Mouse (Mus musculus) CH12.LX (cell line): Measurements from ENCODE around the gene Col5a1. TPM values are rescaled to one million over a fixed set of nuclear protein-coding genes. Genes with fewer than 3 reads are reported as not detected.

Experiments used
- DNase-seq: peaks from one replicate; pipeline ENCODE4 v3.0.0-alpha.2; 2013; ENCODE audit errors: extremely low read depth
- H3K27ac ChIP-seq: 2 replicates; pipeline ENCODE4 v1.5.1; 2012; ENCODE audit warnings: low read depth, mild to moderate bottlenecking, control low read depth, moderate library complexity; ENCODE audit not compliant: insufficient read depth
- H3K27me3 ChIP-seq: replicated peaks from 2 replicates; pipeline ENCODE3; 2012; ENCODE audit warnings: inconsistent platforms
- H3K36me3 ChIP-seq, 2 experiments: replicated peaks in 1 of 2; 2 replicates each; pipeline versions ENCODE3 to v1.6.1; 2012; ENCODE audit warnings: inconsistent platforms in 1 of 2, low read length in 1 of 2, mild to moderate bottlenecking in 1 of 2, mixed read lengths in 1 of 2, moderate library complexity in 1 of 2; ENCODE audit not compliant: control insufficient read depth in 1 of 2, insufficient read depth in 1 of 2
- H3K4me1 ChIP-seq, 2 experiments: 2 replicates each; pipeline ENCODE4 v1.6.1; 2012; ENCODE audit warnings: inconsistent platforms in 1 of 2, moderate library complexity in 1 of 2; ENCODE audit not compliant: insufficient read depth in 2 of 2, control insufficient read depth in 1 of 2
- H3K4me2 ChIP-seq: 2 replicates; pipeline ENCODE4 v1.6.1; 2012; ENCODE audit warnings: low read depth, mild to moderate bottlenecking, control low read depth; ENCODE audit not compliant: poor library complexity, insufficient read depth, severe bottlenecking
- H3K4me3 ChIP-seq, 3 experiments: fragments of 150-350 bp in 1 of 3; sonication (generic) in 1 of 3; replicated peaks in 1 of 3; 2 replicates each; pipeline versions ENCODE3 to v1.5.1; 2011 to 2012; ENCODE audit warnings: low read depth in 2 of 3, low read length in 2 of 3, mild to moderate bottlenecking in 2 of 3, moderate library complexity in 2 of 3, control low read depth in 1 of 3, improper control_type of control experiment in 1 of 3, inconsistent platforms in 1 of 3, mixed read lengths in 1 of 3; ENCODE audit not compliant: poor library complexity in 1 of 3
- H3K79me2 ChIP-seq: replicated peaks from 2 replicates; pipeline ENCODE4 v1.6.1; 2012; ENCODE audit warnings: mild to moderate bottlenecking, moderate library complexity; ENCODE audit not compliant: control insufficient read depth, poor library complexity, insufficient read depth, severe bottlenecking; ENCODE audit errors: extremely low read depth
- H3K9ac ChIP-seq: 2 replicates; pipeline ENCODE4 v1.6.1; 2012; ENCODE audit warnings: low read depth, mild to moderate bottlenecking, control low read depth, moderate library complexity; ENCODE audit not compliant: insufficient read depth
- H3K9me3 ChIP-seq: replicated peaks from 2 replicates; pipeline ENCODE3; 2012; ENCODE audit warnings: low read length, inconsistent platforms, mixed read lengths
- BHLHE40 ChIP-seq: IDR thresholded peaks from 2 replicates; pipeline ENCODE4 v1.6.1; 2011; ENCODE audit warnings: mild to moderate bottlenecking, low read depth, low read length, improper control_type of control experiment
- CHD1 ChIP-seq: IDR thresholded peaks from 2 replicates; pipeline ENCODE4 v1.6.1; 2012; ENCODE audit warnings: low read depth, low read length, improper control_type of control experiment, inconsistent platforms
- CHD2 ChIP-seq: IDR thresholded peaks from 2 replicates; pipeline ENCODE4 v1.6.1; 2011; ENCODE audit warnings: low read length, improper control_type of control experiment
- CTCF ChIP-seq, 2 experiments: IDR thresholded peaks in 1 of 2; conservative IDR thresholded peaks in 1 of 2; 2 replicates each; pipeline ENCODE4 v1.5.1; 2011 to 2012; ENCODE audit warnings: low read depth in 2 of 2, low read length in 2 of 2, improper control_type of control experiment in 1 of 2, inconsistent platforms in 1 of 2, mild to moderate bottlenecking in 1 of 2, moderate library complexity in 1 of 2
- GABPA ChIP-seq: IDR thresholded peaks from 2 replicates; pipeline ENCODE4 v1.6.1; 2012; ENCODE audit warnings: low read depth, low read length, improper control_type of control experiment, inconsistent platforms; ENCODE audit not compliant: insufficient replicate concordance
- IRF4 ChIP-seq: IDR thresholded peaks from 2 replicates; pipeline ENCODE4 v1.6.1; 2014; ENCODE audit warnings: low read depth, mild to moderate bottlenecking, inconsistent platforms, low read length, improper control_type of control experiment
- JUN ChIP-seq: IDR thresholded peaks from 2 replicates; pipeline ENCODE4 v1.6.1; 2011; ENCODE audit warnings: low read depth, mild to moderate bottlenecking, low read length, improper control_type of control experiment, moderate library complexity; ENCODE audit not compliant: insufficient read depth
- JUND ChIP-seq: conservative IDR thresholded peaks from 2 replicates; pipeline ENCODE4 v1.6.1; 2011; ENCODE audit warnings: low read depth, low read length, improper control_type of control experiment
- MAX ChIP-seq: IDR thresholded peaks from 2 replicates; pipeline ENCODE4 v1.6.1; 2011; ENCODE audit warnings: low read length, improper control_type of control experiment
- MAZ ChIP-seq: IDR thresholded peaks from 2 replicates; pipeline ENCODE4 v1.6.1; 2012; ENCODE audit warnings: low read depth, mild to moderate bottlenecking, inconsistent platforms, low read length, improper control_type of control experiment, moderate library complexity
- MEF2A ChIP-seq: IDR thresholded peaks from 2 replicates; pipeline ENCODE4 v1.6.1; 2014; ENCODE audit warnings: low read depth, mild to moderate bottlenecking, inconsistent platforms, low read length, improper control_type of control experiment, borderline replicate concordance
- MXI1 ChIP-seq: IDR thresholded peaks from 2 replicates; pipeline ENCODE4 v1.6.1; 2011; ENCODE audit warnings: mild to moderate bottlenecking, low read depth, low read length, improper control_type of control experiment
- NELFE ChIP-seq: IDR thresholded peaks from 2 replicates; pipeline ENCODE4 v1.6.1; 2011; ENCODE audit warnings: low read depth, low read length, improper control_type of control experiment
- NRF1 ChIP-seq: IDR thresholded peaks from 2 replicates; pipeline ENCODE4 v1.6.1; 2014; ENCODE audit warnings: low read depth, mild to moderate bottlenecking, inconsistent platforms, low read length, improper control_type of control experiment, moderate library complexity
- PAX5 ChIP-seq: IDR thresholded peaks from 2 replicates; pipeline ENCODE4 v1.6.1; 2012; ENCODE audit warnings: low read length, inconsistent platforms, mixed read lengths
- POLR2A ChIP-seq: IDR thresholded peaks from 2 replicates; pipeline ENCODE4 v1.6.1; 2011; ENCODE audit warnings: low read depth, mild to moderate bottlenecking, improper control_type of control experiment, low read length
- RAD21 ChIP-seq: IDR thresholded peaks from 2 replicates; pipeline ENCODE4 v1.6.1; 2011; ENCODE audit warnings: low read depth, mild to moderate bottlenecking, low read length, improper control_type of control experiment, moderate library complexity
- RCOR1 ChIP-seq: conservative IDR thresholded peaks from 2 replicates; pipeline ENCODE4 v1.6.1; 2012; ENCODE audit warnings: low read depth, mild to moderate bottlenecking, inconsistent platforms, low read length, improper control_type of control experiment
- SIN3A ChIP-seq: IDR thresholded peaks from 2 replicates; pipeline ENCODE4 v1.6.1; 2012; ENCODE audit warnings: low read length, improper control_type of control experiment, inconsistent platforms
- SMC3 ChIP-seq: IDR thresholded peaks from 2 replicates; pipeline ENCODE4 v1.6.1; 2011; ENCODE audit warnings: low read depth, low read length, improper control_type of control experiment
- TCF12 ChIP-seq: IDR thresholded peaks from 2 replicates; pipeline ENCODE4 v1.6.1; 2014; ENCODE audit warnings: low read depth, mild to moderate bottlenecking, inconsistent platforms, low read length, improper control_type of control experiment
- ZC3H11A ChIP-seq: IDR thresholded peaks from 2 replicates; pipeline ENCODE4 v1.6.1; 2012; ENCODE audit warnings: low read depth, mild to moderate bottlenecking, inconsistent platforms, low read length, improper control_type of control experiment
- ZKSCAN1 ChIP-seq: IDR thresholded peaks from 2 replicates; pipeline ENCODE4 v1.6.1; 2012; ENCODE audit warnings: low read depth, inconsistent platforms, low read length, improper control_type of control experiment, borderline replicate concordance
- ZMIZ1 ChIP-seq: IDR thresholded peaks from 2 replicates; pipeline ENCODE4 v1.6.1; 2012; ENCODE audit warnings: low read depth, mild to moderate bottlenecking, inconsistent platforms, low read length, improper control_type of control experiment
- dilution Hi-C: fragments of 300-500 bp; cut with MboI; formaldehyde crosslinking; loops from 2 replicates; pipeline ENCODE4 v1.14.3; 2020; ENCODE audit warnings: low sequenced_read_pairs; ENCODE audit not compliant: extremely low pct_unique_long_range_greater_than_20kb, extremely low pct_ligation_motif_present
- in situ Hi-C: fragments of 300-500 bp; cut with MboI; formaldehyde crosslinking; loops from 3 replicates; pipeline ENCODE4 v1.14.3; 2019; ENCODE audit warnings: low sequenced_read_pairs, low pct_ligation_motif_present, low pct_unique_long_range_greater_than_20kb, mixed read lengths
- polyA plus RNA-seq: library from polyadenylated mRNA; unstranded; fragments of >175 nt; gene quantifications from 2 replicates; pipeline ENCODE4 v1.2.1, GENCODE M21; 2012; ENCODE audit warnings: low read depth; ENCODE audit not compliant: insufficient read length
- total RNA-seq, 2 experiments: library from RNA; depleted of rRNA; stranded (reverse); fragments of 300-350 nt in 1 of 2; fragments of >200 nt in 1 of 2; gene quantifications; 2 replicates each; pipeline ENCODE4 v1.2.3; 2012 to 2014

Gene Col5a1
- total and polyA plus RNA-seq, 3 experiments, result 0.04 TPM; not detected in 2

GRCm38 (mm10) chr2:28068537-28068878 is 182.3 kb downstream of the Col5a1 start:
- in situ Hi-C loops (no loop called here), dilution Hi-C loops (no loop called here)
- H3K27me3 ChIP-seq, result peaks cover 79% of the 10 kb centered on the region
- H3K36me3 ChIP-seq, result no peaks in the 10 kb centered on the region
- H3K4me1 ChIP-seq, result no peaks in the 10 kb centered on the region
- H3K79me2 ChIP-seq, result no peaks in the 10 kb centered on the region
- H3K9ac ChIP-seq, result no peak overlapping the region
- TF ChIP-seq IRF4, result no peak
- no peak for TF ChIP-seq RAD21
- no peak for TF ChIP-seq NRF1
- TF ChIP-seq PAX5, result no peak
- no peak for TF ChIP-seq MXI1
- no peak for TF ChIP-seq TCF12
- TF ChIP-seq NELFE, result no peak
- TF ChIP-seq POLR2A, result no peak
- TF ChIP-seq SIN3A, result no peak
- TF ChIP-seq CHD2, result no peak
- no peak for TF ChIP-seq JUN
- no peak for TF ChIP-seq SMC3
- no peak for TF ChIP-seq GABPA
- no peak for TF ChIP-seq MAX
- no peak for TF ChIP-seq BHLHE40
- TF ChIP-seq CTCF (conservative IDR thresholded peaks at IDR 0.05 in 1 of 2, IDR thresholded peaks at IDR 0.05 in 1 of 2; ENCODE audit: low read depth in 2 of 2, low read length in 2 of 2), result no peak
- H3K4me3 ChIP-seq, result no peak overlapping the region
- no peak overlapping the region for H3K4me2 ChIP-seq
- DNase-seq, result no peak
- H3K27ac ChIP-seq, result no peak overlapping the region
- H3K9me3 ChIP-seq, result peaks cover 3% of the 10 kb centered on the region

GRCm38 (mm10) chr2:28075616-28076187 is 189.5 kb downstream of the Col5a1 start:
- Histone ChIP-seq H3K9ac (no peak overlapping the region), H3K4me2 (no peak overlapping the region), H3K79me2 (no peaks in the 10 kb centered on the region), H3K27me3 (peaks cover 77% of the 10 kb centered on the region), H3K9me3 (peaks cover 3% of the 10 kb centered on the region), H3K4me1 (no peaks in the 10 kb centered on the region), H3K27ac (no peak overlapping the region), H3K4me3 (no peak overlapping the region), H3K36me3 (no peaks in the 10 kb centered on the region)
- no peak for DNase-seq
- dilution Hi-C loops (no loop called here), in situ Hi-C loops (no loop called here)
- TF ChIP-seq NRF1 (no peak), RCOR1 (no peak), BHLHE40 (no peak), MEF2A (no peak), ZKSCAN1 (no peak), JUND (no peak), CHD1 (no peak), SIN3A (no peak), PAX5 (no peak), ZMIZ1 (no peak), ZC3H11A (no peak), CHD2 (no peak), MAZ (no peak), TCF12 (no peak)
